Mouse (Mus musculus) G1E (cell line): Measurements from ENCODE around the gene Cntn5. TPM values are rescaled to one million over a fixed set of nuclear protein-coding genes. Genes with fewer than 3 reads are reported as not detected.

Experiments used
- ATAC-seq: 2 replicates; pipeline ENCODE4 v1.8.0; 2016; ENCODE audit warnings: mild to moderate bottlenecking; ENCODE audit not compliant: insufficient number of reproducible peaks, poor library complexity, low FRiP score, severe bottlenecking; ENCODE audit errors: extremely low read depth
- DNase-seq: peaks from one replicate; pipeline ENCODE4 v3.0.0; 2012; ENCODE audit warnings: low spot score
- H3K27me3 ChIP-seq: 2 replicates; pipeline ENCODE4 v1.6.1; 2012; ENCODE audit warnings: mild to moderate bottlenecking, low read length, inconsistent platforms; ENCODE audit not compliant: insufficient read depth
- H3K36me3 ChIP-seq: replicated peaks from 2 replicates; pipeline ENCODE3; 2012; ENCODE audit warnings: mild to moderate bottlenecking, inconsistent platforms
- H3K4me1 ChIP-seq: 2 replicates; pipeline ENCODE4 v1.6.1; 2012; ENCODE audit warnings: low read depth, low read length, inconsistent platforms, mixed read lengths; ENCODE audit not compliant: insufficient read depth
- H3K4me3 ChIP-seq: 2 replicates; pipeline ENCODE4 v1.5.1; 2012; ENCODE audit warnings: low read depth, mild to moderate bottlenecking, inconsistent platforms, low read length, moderate library complexity, mixed read lengths
- H3K9me3 ChIP-seq: replicated peaks from 2 replicates; pipeline ENCODE4 v1.6.1; 2012; ENCODE audit warnings: inconsistent platforms
- CTCF ChIP-seq: IDR thresholded peaks from 2 replicates; pipeline ENCODE4 v1.5.1; 2012; ENCODE audit warnings: low read depth, low read length, inconsistent platforms, mixed read lengths
- GATA1 ChIP-seq: IDR thresholded peaks from 2 replicates; pipeline ENCODE4 v1.6.1; 2012; ENCODE audit warnings: borderline replicate concordance, low read length, inconsistent platforms, mixed read lengths
- GATA2 ChIP-seq: IDR thresholded peaks from 2 replicates; pipeline ENCODE4 v1.6.1; 2012; ENCODE audit warnings: low read depth, low read length, inconsistent platforms, borderline replicate concordance
- POLR2AphosphoS5 ChIP-seq: IDR thresholded peaks from 2 replicates; pipeline ENCODE4 v1.6.1; 2012; ENCODE audit warnings: low read depth, low read length, inconsistent platforms; ENCODE audit not compliant: insufficient replicate concordance
- TAL1 ChIP-seq: conservative IDR thresholded peaks from 2 replicates; pipeline ENCODE4 v1.6.1; 2012; ENCODE audit warnings: low read depth, low read length, inconsistent platforms, mixed read lengths
- polyA plus RNA-seq: library from polyadenylated mRNA; stranded (reverse); fragments of >175 nt; gene quantifications from 2 replicates; pipeline ENCODE4 v1.2.3, GENCODE M21; 2012
- total RNA-seq, 2 experiments: library from RNA; stranded (forward) in 1 of 2; stranded (reverse) in 1 of 2; fragments of 200-1000 nt in 1 of 2; fragments of >200 nt in 1 of 2; fragmentation: Nextera tagmentation in 1 of 2; gene quantifications; 2 replicates each; pipeline ENCODE4 v1.2.3; 2014 to 2017

Gene Cntn5
- total and polyA plus RNA-seq, 3 experiments: not detected

DNA sequence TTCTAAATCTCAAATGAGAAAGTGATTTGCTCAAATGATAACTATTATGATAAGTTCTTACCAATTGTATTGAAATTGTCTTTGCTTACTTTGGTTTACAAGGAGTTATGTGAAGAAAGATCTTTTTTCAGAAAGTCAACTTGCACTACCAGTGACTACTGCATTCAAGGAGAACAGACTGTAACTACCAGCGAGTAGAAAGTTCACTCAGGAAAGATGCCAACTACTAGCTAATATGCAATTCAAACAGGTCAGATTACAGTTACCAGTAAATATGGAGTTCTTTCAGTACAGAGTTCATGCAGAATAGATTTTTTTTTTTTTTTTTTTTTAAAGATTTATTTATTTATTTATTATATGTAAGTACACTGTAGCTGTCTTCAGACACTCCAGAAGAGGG lies 795.4 kb downstream of the Cntn5 start:
- no peak for ATAC-seq
- Histone ChIP-seq H3K4me3 (no peak overlapping the region), H3K4me1 (no peaks in the 10 kb centered on the region), H3K9me3 (no peaks in the 10 kb centered on the region), H3K36me3 (no peaks in the 10 kb centered on the region), H3K27me3 (no peaks in the 10 kb centered on the region)
- DNase-seq: no peak
- no peak for TF ChIP-seq CTCF
- no peak for TF ChIP-seq TAL1
- TF ChIP-seq GATA2: no peak
- no peak for TF ChIP-seq POLR2AphosphoS5
- no peak for TF ChIP-seq GATA1

- TF ChIP-seq POLR2AphosphoS5: no peak
- TF ChIP-seq GATA1: no peak
- TF ChIP-seq TAL1: no peak
- TF ChIP-seq GATA2: no peak
- TF ChIP-seq CTCF: no peak
- Histone ChIP-seq H3K4me1 (no peaks in the 10 kb centered on the region), H3K9me3 (no peaks in the 10 kb centered on the region), H3K36me3 (no peaks in the 10 kb centered on the region), H3K4me3 (no peak overlapping the region), H3K27me3 (no peaks in the 10 kb centered on the region)
- DNase-seq: no peak
- ATAC-seq: no peak
These were observed 796.7 kb downstream of the Cntn5 start for GRCm38 (mm10) chr9:10107861-10108260.

- no peaks in the 10 kb centered on the region for H3K36me3 ChIP-seq
- no peaks in the 10 kb centered on the region for H3K27me3 ChIP-seq
- no peaks in the 10 kb centered on the region for H3K9me3 ChIP-seq
- H3K4me1 ChIP-seq: no peaks in the 10 kb centered on the region
- TF ChIP-seq POLR2AphosphoS5 (no peak), GATA2 (no peak), CTCF (no peak)
- H3K4me3 ChIP-seq: no peak overlapping the region
- ATAC-seq (no peak), DNase-seq (no peak)
These were observed 802.6 kb downstream of the Cntn5 start for GRCm38 (mm10) chr9:10101812-10102440.

DNA sequence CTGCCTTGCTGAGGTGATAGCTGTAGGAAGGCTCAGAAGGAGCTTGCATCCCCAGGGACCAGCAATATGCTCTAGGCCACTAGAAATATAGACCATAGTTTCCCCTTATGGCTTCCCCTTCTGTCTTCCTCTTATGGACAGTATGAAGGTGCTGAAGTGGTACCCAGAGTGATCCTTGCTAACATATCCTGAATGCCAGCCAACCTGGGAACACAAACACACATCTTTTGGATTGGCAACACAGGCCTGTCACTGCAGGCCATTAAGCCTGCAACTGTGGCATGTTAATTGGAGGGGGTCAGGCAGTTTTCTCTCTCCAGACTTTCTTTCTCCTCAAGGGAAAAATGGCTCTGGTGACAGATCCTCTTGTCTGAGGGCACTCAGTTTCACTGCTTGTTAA lies 828.3 kb downstream of the Cntn5 start:
- TF ChIP-seq GATA1 (no peak), POLR2AphosphoS5 (no peak), GATA2 (no peak), CTCF (no peak), TAL1 (no peak)
- Histone ChIP-seq H3K27me3 (no peaks in the 10 kb centered on the region), H3K4me3 (no peak overlapping the region)

GRCm38 (mm10) chr9:10073401-10073800 lies 831.2 kb downstream of the Cntn5 start:
- TF ChIP-seq TAL1: no peak
- no peak for TF ChIP-seq GATA1
- TF ChIP-seq CTCF: no peak
- TF ChIP-seq GATA2: no peak
- TF ChIP-seq POLR2AphosphoS5: no peak
- no peak for ATAC-seq
- no peak for DNase-seq

More for the DNA sequence above, 828.3 kb downstream of the Cntn5 start:
- DNase-seq (no peak), ATAC-seq (no peak)
- H3K4me1 ChIP-seq: no peaks in the 10 kb centered on the region
- H3K9me3 ChIP-seq: no peaks in the 10 kb centered on the region
- H3K36me3 ChIP-seq: no peaks in the 10 kb centered on the region

GRCm38 (mm10) chr9:10072860-10073259 lies 831.7 kb downstream of the Cntn5 start:
- H3K4me1 ChIP-seq: no peaks in the 10 kb centered on the region
- DNase-seq (no peak), ATAC-seq (no peak)
- H3K4me3 ChIP-seq: no peak overlapping the region
- no peaks in the 10 kb centered on the region for H3K9me3 ChIP-seq
- no peaks in the 10 kb centered on the region for H3K36me3 ChIP-seq
- no peaks in the 10 kb centered on the region for H3K27me3 ChIP-seq
- TF ChIP-seq GATA1: no peak
- TF ChIP-seq CTCF: no peak
- TF ChIP-seq TAL1: no peak
- no peak for TF ChIP-seq GATA2
- TF ChIP-seq POLR2AphosphoS5: no peak

More at GRCm38 (mm10) chr9:10073401-10073800, 831.2 kb downstream of the Cntn5 start:
- no peaks in the 10 kb centered on the region for H3K9me3 ChIP-seq
- no peaks in the 10 kb centered on the region for H3K36me3 ChIP-seq
- no peaks in the 10 kb centered on the region for H3K27me3 ChIP-seq
- H3K4me3 ChIP-seq: no peak overlapping the region
- H3K4me1 ChIP-seq: no peaks in the 10 kb centered on the region
